8 mouse cellular contexts compared by ENCODE assay signal in genomic region chr1:180778403-180778754, GRCm38 (mm10). TPM values are rescaled to one million over a fixed set of nuclear protein-coding genes. Genes with fewer than 3 reads are reported as not detected.
DNase-seq lines count a peak whose midpoint lies in the region; ATAC-seq lines count a peak whose summit lies in the region.

No protein-coding gene starts in this region.

- ATAC-seq in heart, embryonic 16.5 days (replicated peaks; ENCODE audit: extremely low read depth, insufficient read depth, low FRiP score), result peak; percentile 30
- peak; percentile 38 for ATAC-seq in hindbrain, embryonic 13.5 days (ENCODE audit: low FRiP score)
- peak; percentile 54 for ATAC-seq in midbrain, embryonic 11.5 days (ENCODE audit: low FRiP score)

- H3K9ac ChIP-seq in heart, embryonic 16.5 days (ENCODE audit: low read length), result peak overlapping the region; percentile 95
- peak overlapping the region; percentile 86 for H3K9ac ChIP-seq in hindbrain, embryonic 13.5 days
- H3K9ac ChIP-seq in midbrain, embryonic 11.5 days (ENCODE audit: low read length), result peak overlapping the region; percentile 85

- peak overlapping the region; percentile 99 for H3K27ac ChIP-seq in heart, embryonic 16.5 days (ENCODE audit: low read length)
- no peak overlapping the region for H3K27ac ChIP-seq in brown adipose tissue, adult 24 weeks (replicated peaks; ENCODE audit: low read depth, low read length)
- H3K27ac ChIP-seq in hindbrain, embryonic 13.5 days, result peak overlapping the region; percentile 91; the same call in 1 of the 2 replicates
- no peak overlapping the region; the same call in 1 of the 2 replicates for H3K27ac ChIP-seq in midbrain, embryonic 11.5 days (ENCODE audit: low read depth, low read length)

- DNase-seq in heart, postnatal 10 days, result no peak
- DNase-seq in midbrain, embryonic 11.5 days (ENCODE audit: low spot score, missing footprints), result no peak
- DNase-seq in adrenal gland, postnatal 4 days (ENCODE audit: low spot score in 2 of 2), result no peak
- DNase-seq in spleen, postnatal 14 days (ENCODE audit: low spot score in 2 of 2), result no peak
- no peak for DNase-seq in gastrocnemius, adult 18-20 months (ENCODE audit: low spot score)

- peak overlapping the region; percentile 81 for H3K4me3 ChIP-seq in heart, embryonic 16.5 days (ENCODE audit: low read length)
- H3K4me3 ChIP-seq in brown adipose tissue, adult 24 weeks (ENCODE audit: insufficient read depth, low read depth, low read length), result peak overlapping the region; percentile 77
- H3K4me3 ChIP-seq in hindbrain, embryonic 13.5 days, result peak overlapping the region; percentile 68
- peak overlapping the region; percentile 58 for H3K4me3 ChIP-seq in midbrain, embryonic 11.5 days (ENCODE audit: low read depth, low read length)

- no peaks in the 10 kb centered on the region for H3K36me3 ChIP-seq in heart, embryonic 16.5 days (ENCODE audit: control insufficient read depth, insufficient read depth)
- H3K36me3 ChIP-seq in hindbrain, embryonic 13.5 days, result no peaks in the 10 kb centered on the region
- no peaks in the 10 kb centered on the region for H3K36me3 ChIP-seq in midbrain, embryonic 11.5 days (ENCODE audit: control insufficient read depth, insufficient read depth, low read length)

- peaks cover 4% of the 10 kb centered on the region for H3K9me3 ChIP-seq in heart, embryonic 16.5 days (replicated peaks; ENCODE audit: control insufficient read depth, low read length)
- H3K9me3 ChIP-seq in hindbrain, embryonic 13.5 days, result no peaks in the 10 kb centered on the region
- peaks cover 5% of the 10 kb centered on the region; the same call in 1 of the 2 replicates for H3K9me3 ChIP-seq in midbrain, embryonic 11.5 days (ENCODE audit: control insufficient read depth, low read length)

- peaks cover 16% of the 10 kb centered on the region for H3K4me1 ChIP-seq in heart, embryonic 16.5 days (ENCODE audit: control insufficient read depth, insufficient read depth, low read length)
- no peaks in the 10 kb centered on the region for H3K4me1 ChIP-seq in brown adipose tissue, adult 24 weeks (ENCODE audit: control insufficient read depth, insufficient read depth, insufficient read length, low read length)
- peaks cover 23% of the 10 kb centered on the region for H3K4me1 ChIP-seq in hindbrain, embryonic 13.5 days (replicated peaks)
- H3K4me1 ChIP-seq in midbrain, embryonic 11.5 days (ENCODE audit: control insufficient read depth, insufficient read depth, low read length), result no peaks in the 10 kb centered on the region

- intact Hi-C loops in heart, postnatal 10 days (cut with DNase I), result loop anchor here (2.0 kb wide), 2 partner anchors 32 to 70 kb away; no protein-coding TSS in a partner anchor

- WGBS in heart, embryonic 16.5 days, result 5% methylated on average over 13 of the region's 13 CpGs
- WGBS in hindbrain, embryonic 13.5 days, result 1% methylated on average over 13 of the region's 13 CpGs
- WGBS in midbrain, embryonic 11.5 days, result under 1% methylated on average over 13 of the region's 13 CpGs

- peak overlapping the region; percentile 95 for H3K4me2 ChIP-seq in heart, embryonic 16.5 days (ENCODE audit: low read depth, low read length)
- H3K4me2 ChIP-seq in hindbrain, embryonic 13.5 days, result peak overlapping the region; percentile 95
- peak overlapping the region; percentile 92 for H3K4me2 ChIP-seq in midbrain, embryonic 11.5 days

- no peaks in the 10 kb centered on the region for H3K27me3 ChIP-seq in heart, embryonic 16.5 days (ENCODE audit: control insufficient read depth, insufficient read depth, low read length)
- peaks cover 13% of the 10 kb centered on the region; the same call in 1 of the 2 replicates for H3K27me3 ChIP-seq in hindbrain, embryonic 13.5 days
- H3K27me3 ChIP-seq in midbrain, embryonic 11.5 days (ENCODE audit: control insufficient read depth, insufficient read depth, low read length), result no peaks in the 10 kb centered on the region

RNA-seq across cellular contexts. Expression of gene H3f3a, which starts 35.4 kb away (rescaled TPM):
- polyA plus RNA-seq in heart, embryonic 16.5 days (2015; fragmentation: Nextera tagmentation; extraction: Ambion mirVana), result 1,475 and 1,571 TPM in 2 replicates
- total RNA-seq in heart, postnatal 10 days (2021), result 100 to 1,000 TPM; 868 to 930 TPM
- 412 and 419 TPM in 2 replicates for polyA plus RNA-seq in brown adipose tissue, adult 24 weeks (2012; ENCODE audit: insufficient read depth, insufficient read length, missing spikeins)
- 3,757 and 3,885 TPM in 2 replicates for polyA plus RNA-seq in hindbrain, embryonic 13.5 days (2015; fragmentation: Nextera tagmentation; extraction: Ambion mirVana)
- polyA plus RNA-seq in midbrain, embryonic 11.5 days (2014; fragmentation: Nextera tagmentation; extraction: Ambion mirVana), result 3,662 and 3,728 TPM in 2 replicates
- total RNA-seq in adrenal gland, postnatal 4 days (2021), result 1,000 to 10,000 TPM; 1,038 to 1,039 TPM
- 100 to 1,000 TPM; 285 to 302 TPM for total RNA-seq in gastrocnemius, adult 18-20 months (2021)

RNA-seq across cellular contexts. Expression of gene Acbd3, which starts 52.5 kb away (rescaled TPM):
- polyA plus RNA-seq in heart, embryonic 16.5 days (2015; fragmentation: Nextera tagmentation; extraction: Ambion mirVana), result 18.3 and 19.2 TPM in 2 replicates
- 10 to 100 TPM; 29.9 to 31.5 TPM for total RNA-seq in heart, postnatal 10 days (2021)
- polyA plus RNA-seq in brown adipose tissue, adult 24 weeks (2012; ENCODE audit: insufficient read depth, insufficient read length, missing spikeins), result 20.8 and 22.1 TPM in 2 replicates
- polyA plus RNA-seq in hindbrain, embryonic 13.5 days (2015; fragmentation: Nextera tagmentation; extraction: Ambion mirVana), result 24.5 and 24.9 TPM in 2 replicates
- 20.8 and 21.6 TPM in 2 replicates for polyA plus RNA-seq in midbrain, embryonic 11.5 days (2014; fragmentation: Nextera tagmentation; extraction: Ambion mirVana)
- total RNA-seq in adrenal gland, postnatal 4 days (2021), result 10 to 100 TPM; 42.6 to 46.5 TPM
- 10 to 100 TPM; 12.0 to 14.6 TPM for total RNA-seq in gastrocnemius, adult 18-20 months (2021)

Comparison
In these comparisons a context has a peak if more than half of its experiments do, and no peak if none do; other contexts are left out.
1. H3K27ac ChIP-seq: peak in heart, embryonic 16.5 days (single experiment) and hindbrain, embryonic 13.5 days (single experiment); none in brown adipose tissue, adult 24 weeks (single experiment) and midbrain, embryonic 11.5 days (single experiment).
2. Peak in every context shown above with its lines, with median percentiles within 50 percentile points of each other: ATAC-seq, H3K4me2 ChIP-seq, H3K4me3 ChIP-seq and H3K9ac ChIP-seq.